Mouse (Mus musculus) forebrain, embryonic 11.5 days (tissue): ENCODE results near the gene Myl12a. TPM values are rescaled to one million over a fixed set of nuclear protein-coding genes. Genes with fewer than 3 reads are reported as not detected.

Source experiments
- ATAC-seq: fragments of 200-750 bp; cut with Nextera tagmentation; replicated peaks from 2 replicates; pipeline ENCODE4 v1.8.0; 2017; ENCODE audit warnings: moderate TSS enrichment; ENCODE audit not compliant: low FRiP score
- DNase-seq: peaks from one replicate; pipeline ENCODE4 v3.0.0-alpha.2; 2017; ENCODE audit warnings: low spot score
- H3K27ac ChIP-seq: fragments of 300-500 bp; sonication (generic); 2 replicates; pipeline ENCODE4 v1.5.1; 2014; ENCODE audit warnings: low read depth, low read length
- H3K27me3 ChIP-seq: fragments of 300-500 bp; sonication (generic); 2 replicates; pipeline ENCODE4 v1.6.1; 2014; ENCODE audit warnings: mild to moderate bottlenecking, low read length, mixed read lengths; ENCODE audit not compliant: control insufficient read depth, insufficient read depth
- H3K36me3 ChIP-seq: fragments of 300-500 bp; sonication (generic); 2 replicates; pipeline ENCODE4 v1.6.1; 2014; ENCODE audit warnings: mild to moderate bottlenecking, low read length, moderate library complexity, mixed read lengths; ENCODE audit not compliant: control insufficient read depth, insufficient read depth
- H3K4me1 ChIP-seq: fragments of 300-500 bp; sonication (generic); replicated peaks from 2 replicates; pipeline ENCODE4 v1.6.1; 2014; ENCODE audit warnings: low read length, mixed read lengths; ENCODE audit not compliant: control insufficient read depth, insufficient read depth
- H3K4me2 ChIP-seq: fragments of 300-500 bp; sonication (generic); 2 replicates; pipeline ENCODE4 v1.6.1; 2014; ENCODE audit warnings: low read depth, mild to moderate bottlenecking, low read length, moderate library complexity, mixed read lengths; ENCODE audit not compliant: severe bottlenecking
- H3K4me3 ChIP-seq: fragments of 300-500 bp; sonication (generic); 2 replicates; pipeline ENCODE4 v1.5.1; 2014; ENCODE audit warnings: low read depth, low read length
- H3K9ac ChIP-seq: fragments of 300-500 bp; sonication (generic); 2 replicates; pipeline ENCODE4 v1.6.1; 2014; ENCODE audit warnings: low read length
- H3K9me3 ChIP-seq: fragments of 300-500 bp; sonication (generic); 2 replicates; pipeline ENCODE4 v1.6.1; 2016; ENCODE audit warnings: low read length, mixed read lengths; ENCODE audit not compliant: control insufficient read depth
- WGBS: fragments of 180-500 bp; shearing (Covaris S2); extraction: QIAGEN DNeasy Blood & Tissue Kit; methylation state at CpG from one replicate; pipeline ENCODE4 v1.1.7; 2014; 5-methylcytosine and 5-hydroxymethylcytosine counted together
- polyA plus RNA-seq: library from polyadenylated mRNA; unstranded; fragments of >200 nt; fragmentation: Nextera tagmentation; extraction: Ambion mirVana; gene quantifications from 2 replicates; pipeline ENCODE4 v1.2.1, GENCODE M21; 2014

Myl12a gene
- polyA plus RNA-seq, 1 experiment from 2014 or later, result 395 TPM

DNA sequence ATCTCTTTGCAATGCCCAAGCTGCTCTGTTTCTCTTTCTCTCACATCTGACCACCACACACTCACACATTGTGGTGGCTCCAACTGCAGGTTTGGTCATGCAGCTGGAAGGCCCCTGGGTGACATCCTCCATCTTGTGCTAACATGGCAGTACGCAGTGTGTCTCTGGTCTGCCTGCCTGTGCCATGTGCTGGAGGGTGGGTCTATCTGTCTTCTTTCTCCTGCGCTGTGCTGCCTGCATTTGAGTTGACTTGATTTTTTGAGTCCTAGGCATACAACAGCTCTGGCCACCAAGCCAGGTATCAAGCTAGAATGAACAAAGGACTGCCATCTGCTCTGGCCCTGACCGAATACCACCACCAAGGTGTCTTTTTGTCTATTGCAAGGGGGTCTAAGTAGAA lies 15.5 kb upstream of the Myl12a start:
- WGBS, result 96% methylated on average over 3 of the region's 3 CpGs
- H3K27ac ChIP-seq, result no peak overlapping the region
- H3K9ac ChIP-seq, result no peak overlapping the region
- 0 out of 2 replicates have a peak, but pooled peaks cover 2% of the 10 kb centered on the region for H3K4me1 ChIP-seq
- H3K9me3 ChIP-seq, result no peaks in the 10 kb centered on the region
- no peak overlapping the region for H3K4me2 ChIP-seq
- H3K27me3 ChIP-seq, result no peaks in the 10 kb centered on the region
- DNase-seq (no peak), ATAC-seq (no peak)
- no peak overlapping the region for H3K4me3 ChIP-seq
- H3K36me3 ChIP-seq, result no peaks in the 10 kb centered on the region

GRCm38 (mm10) chr17:71017457-71017998 lies 14.8 kb upstream of the Myl12a start:
- ATAC-seq, result 0 out of 2 replicates have a peak, but pooled peaks have one; percentile 24
- no peak overlapping the region for H3K4me3 ChIP-seq
- H3K4me1 ChIP-seq, result 0 out of 2 replicates have a peak, but pooled peaks cover 2% of the 10 kb centered on the region
- H3K9ac ChIP-seq, result no peak overlapping the region
- H3K27me3 ChIP-seq, result no peaks in the 10 kb centered on the region
- H3K36me3 ChIP-seq, result no peaks in the 10 kb centered on the region
- no peaks in the 10 kb centered on the region for H3K9me3 ChIP-seq
- DNase-seq, result no peak
- 87% methylated on average over 4 of the region's 4 CpGs for WGBS
- no peak overlapping the region for H3K27ac ChIP-seq
- H3K4me2 ChIP-seq, result no peak overlapping the region

DNA sequence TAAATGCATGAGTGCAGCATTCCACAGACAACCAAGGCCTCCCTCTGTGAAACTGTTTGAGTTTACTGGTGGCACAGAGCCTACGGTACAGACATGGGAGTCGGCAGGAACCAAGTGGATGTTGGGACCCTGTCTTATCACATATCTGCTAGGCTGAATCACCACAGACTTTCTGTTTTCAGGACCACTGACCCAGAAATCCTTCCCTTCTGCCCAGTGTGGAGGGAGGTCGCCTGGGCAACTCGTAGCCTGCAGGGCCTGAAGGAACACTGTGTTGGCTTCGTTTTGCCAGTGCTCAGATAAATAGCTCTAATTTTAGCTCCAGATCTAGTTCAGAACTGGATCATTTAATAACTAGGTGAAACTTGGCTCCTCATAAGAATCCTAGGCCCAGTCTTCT lies 12.2 kb upstream of the Myl12a start:
- no peaks in the 10 kb centered on the region for H3K9me3 ChIP-seq
- H3K9ac ChIP-seq, result no peak overlapping the region
- no peaks in the 10 kb centered on the region for H3K27me3 ChIP-seq
- 61% methylated on average over 5 of the region's 5 CpGs for WGBS
- 0 out of 2 replicates have a peak, but pooled peaks cover 2% of the 10 kb centered on the region for H3K4me1 ChIP-seq
- no peak overlapping the region for H3K4me2 ChIP-seq
- peak; percentile 33 for DNase-seq
- no peaks in the 10 kb centered on the region for H3K36me3 ChIP-seq
- no peak for ATAC-seq
- no peak overlapping the region for H3K27ac ChIP-seq
- H3K4me3 ChIP-seq, result no peak overlapping the region

GRCm38 (mm10) chr17:71013105-71013504 lies 10.4 kb upstream of the Myl12a start:
- WGBS, result 92% methylated on average over 6 of the region's 6 CpGs
- ATAC-seq (no peak), DNase-seq (peak; percentile 39)
- H3K4me1 ChIP-seq, result no peaks in the 10 kb centered on the region
- H3K27ac ChIP-seq, result no peak overlapping the region
- H3K4me3 ChIP-seq, result no peak overlapping the region
- H3K4me2 ChIP-seq, result no peak overlapping the region
- no peaks in the 10 kb centered on the region for H3K27me3 ChIP-seq
- H3K36me3 ChIP-seq, result no peaks in the 10 kb centered on the region
- no peaks in the 10 kb centered on the region for H3K9me3 ChIP-seq
- H3K9ac ChIP-seq, result no peak overlapping the region

DNA sequence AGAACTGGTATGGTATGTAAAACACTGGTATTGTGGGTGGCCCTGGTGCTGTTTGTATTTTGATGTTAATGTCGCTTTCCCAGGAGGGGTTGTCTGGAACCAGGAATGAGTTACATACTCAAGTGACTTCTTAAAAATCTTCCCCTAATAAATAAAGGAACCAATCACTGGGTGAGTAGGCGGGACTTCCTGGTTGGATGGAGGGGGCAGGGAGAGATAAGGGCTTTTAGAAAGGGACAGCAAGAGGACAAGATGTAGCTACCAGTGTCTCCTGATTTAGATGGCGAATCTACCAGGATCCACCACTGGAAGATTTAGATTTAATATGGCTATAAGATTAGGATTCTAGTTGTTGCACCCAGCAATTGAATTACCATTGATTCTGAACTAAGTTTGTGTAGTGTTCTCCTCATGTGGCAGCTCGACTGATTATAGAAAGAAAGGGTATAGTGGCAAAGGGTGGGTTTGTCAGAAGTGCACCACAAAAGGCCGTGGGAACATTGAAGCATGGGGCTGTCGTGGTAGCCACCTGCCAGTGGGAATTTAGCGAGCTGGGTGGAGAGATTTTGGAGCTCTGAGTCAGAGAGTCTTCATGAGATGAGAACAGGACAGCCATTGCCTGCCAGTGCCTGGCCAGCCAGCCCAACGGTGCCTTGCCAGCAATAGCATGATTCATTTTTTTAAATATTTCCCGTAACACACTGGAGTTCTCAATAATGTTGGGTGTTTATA lies 9.4 kb upstream of the Myl12a start:
- Histone ChIP-seq H3K4me3 (no peak overlapping the region), H3K36me3 (no peaks in the 10 kb centered on the region), H3K9me3 (no peaks in the 10 kb centered on the region), H3K4me2 (no peak overlapping the region), H3K4me1 (no peaks in the 10 kb centered on the region), H3K9ac (no peak overlapping the region), H3K27me3 (no peaks in the 10 kb centered on the region), H3K27ac (no peak overlapping the region)
- no peak for ATAC-seq
- WGBS, result 89% methylated on average over 9 of the region's 9 CpGs
- peak; percentile 36 for DNase-seq

DNA sequence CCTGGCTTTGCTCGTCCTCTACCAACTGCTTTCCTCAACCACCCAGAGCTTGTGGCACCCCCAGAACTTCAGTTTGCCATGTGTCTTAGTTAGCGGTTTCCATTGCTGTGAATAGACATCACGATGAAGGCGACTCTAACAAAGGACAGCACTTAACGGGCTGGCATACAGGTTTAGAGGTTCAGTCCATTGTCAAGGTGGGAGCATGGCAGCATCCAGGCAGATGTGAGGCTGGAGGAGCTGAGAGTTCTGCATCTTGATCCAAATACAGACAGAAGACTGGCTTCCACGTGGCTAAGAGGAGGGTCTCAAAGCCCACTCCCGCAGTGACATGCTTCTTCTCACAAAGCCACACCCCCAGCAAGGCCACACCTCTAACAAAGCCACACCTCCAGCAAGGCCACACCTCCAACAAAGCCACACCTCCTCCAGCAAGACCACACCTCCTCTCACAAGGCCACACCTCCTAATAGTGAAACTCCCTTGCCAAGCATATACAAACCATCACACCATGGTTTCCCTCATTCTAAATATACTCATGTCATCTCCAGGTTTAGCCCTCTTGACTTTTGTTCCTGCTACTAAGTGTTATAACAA lies 8.1 kb upstream of the Myl12a start:
- WGBS, result 62% methylated on average over 7 of the region's 7 CpGs

GRCm38 (mm10) chr17:71009751-71010150 lies 7.1 kb upstream of the Myl12a start:
- H3K9me3 ChIP-seq, result no peaks in the 10 kb centered on the region
- H3K27me3 ChIP-seq, result no peaks in the 10 kb centered on the region
- no peaks in the 10 kb centered on the region for H3K4me1 ChIP-seq
- no peak for ATAC-seq
- no peak overlapping the region for H3K4me3 ChIP-seq
- no peak overlapping the region for H3K27ac ChIP-seq
- H3K9ac ChIP-seq, result no peak overlapping the region
- 68% methylated on average over 1 of the region's 1 CpGs for WGBS
- H3K4me2 ChIP-seq, result no peak overlapping the region
- DNase-seq, result peak; percentile 33
- no peaks in the 10 kb centered on the region for H3K36me3 ChIP-seq

More for the DNA sequence above, 8.1 kb upstream of the Myl12a start:
- Histone ChIP-seq H3K9ac (no peak overlapping the region), H3K36me3 (no peaks in the 10 kb centered on the region), H3K4me2 (no peak overlapping the region), H3K27me3 (no peaks in the 10 kb centered on the region), H3K4me1 (no peaks in the 10 kb centered on the region), H3K9me3 (no peaks in the 10 kb centered on the region), H3K4me3 (no peak overlapping the region), H3K27ac (no peak overlapping the region)
- no peak for ATAC-seq
- peak; percentile 40 for DNase-seq

DNA sequence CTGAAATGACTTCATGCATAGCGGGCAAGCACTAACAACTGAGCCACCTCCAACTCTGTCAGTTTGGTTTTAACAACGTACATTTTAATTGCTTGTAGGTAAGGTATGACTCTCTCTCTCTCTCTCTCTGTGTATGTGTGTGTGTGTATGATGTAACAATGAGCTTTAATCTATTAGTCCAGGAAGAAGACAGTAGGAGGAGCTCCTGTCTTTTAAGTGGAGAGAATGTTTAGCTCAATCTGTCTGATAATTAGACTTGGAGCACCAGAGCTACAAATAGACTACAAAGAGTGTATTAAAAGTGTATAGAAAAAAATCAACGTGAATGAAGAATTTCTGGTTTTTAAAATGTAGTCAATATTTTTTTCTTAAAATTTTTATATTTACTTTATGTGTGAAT lies 6.0 kb upstream of the Myl12a start:
- H3K27ac ChIP-seq, result no peak overlapping the region
- H3K9me3 ChIP-seq, result no peaks in the 10 kb centered on the region
- 90% methylated on average over 3 of the region's 3 CpGs for WGBS
- no peaks in the 10 kb centered on the region for H3K27me3 ChIP-seq
- H3K4me3 ChIP-seq, result no peak overlapping the region
- H3K4me1 ChIP-seq, result no peaks in the 10 kb centered on the region
- no peak overlapping the region for H3K4me2 ChIP-seq
- ATAC-seq, result no peak
- H3K9ac ChIP-seq, result no peak overlapping the region
- no peak for DNase-seq
- no peaks in the 10 kb centered on the region for H3K36me3 ChIP-seq
